Mouse (Mus musculus) inflammation-experienced regulatory T-cells, adult 6 months (primary cell): ENCODE measurements around the gene Gm37240. TPM values are rescaled to one million over a fixed set of nuclear protein-coding genes. Genes with fewer than 3 reads are reported as not detected.

Experiments
- ATAC-seq: one replicate; pipeline ENCODE4 v1.8.0; 2017
- polyA plus RNA-seq, 3 experiments: library from polyadenylated mRNA; unstranded; fragments of 100-300 nt; shearing (Covaris generic); gene quantifications; one replicate each; pipeline ENCODE4 v1.2.1; 2017

Gm37240 gene
- polyA plus RNA-seq, 3 experiments from 2014 or later = 0.74 to 4.1 (median 0.98) TPM

DNA sequence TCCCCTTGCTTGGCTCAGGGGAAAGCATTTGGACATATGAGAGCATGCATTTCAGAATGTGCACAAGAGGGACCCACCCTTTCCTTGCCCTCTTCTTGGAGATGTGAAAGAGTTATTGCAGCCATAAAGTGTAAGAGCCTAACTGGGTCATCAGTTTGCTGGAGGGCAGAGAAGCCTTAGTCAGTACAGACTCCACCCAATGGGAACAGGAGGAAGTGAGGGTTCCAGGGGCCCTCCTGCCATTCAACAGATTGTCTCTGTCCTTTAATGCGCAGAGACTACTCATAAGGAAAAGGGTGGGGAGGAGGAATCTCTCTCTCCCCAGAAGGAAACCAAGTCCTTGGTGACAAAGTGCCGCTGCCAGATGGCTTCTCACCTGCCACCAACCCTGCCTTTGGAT is 882.1 kb downstream of the Gm37240 start:
- ATAC-seq = no peak

DNA sequence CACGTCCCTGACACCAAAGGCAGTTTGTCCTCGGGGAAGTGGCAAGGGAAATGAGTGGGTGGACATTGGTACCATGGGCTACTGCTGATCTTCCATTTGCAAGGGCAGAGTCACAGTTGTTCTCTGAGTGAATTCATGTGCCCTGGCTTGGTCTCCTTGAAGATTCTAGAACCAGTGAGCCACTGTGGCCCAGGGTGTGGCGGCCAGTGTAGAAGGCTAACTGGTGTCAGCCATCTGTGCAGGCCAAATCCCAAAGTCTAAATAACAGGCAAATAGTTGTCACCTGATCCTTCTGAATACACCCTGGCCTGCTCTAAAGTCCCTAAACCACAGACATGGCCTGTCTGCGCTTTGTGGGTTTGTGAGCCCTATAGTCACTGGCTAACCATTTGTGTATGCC is 898.4 kb downstream of the Gm37240 start:
- ATAC-seq = no peak

DNA sequence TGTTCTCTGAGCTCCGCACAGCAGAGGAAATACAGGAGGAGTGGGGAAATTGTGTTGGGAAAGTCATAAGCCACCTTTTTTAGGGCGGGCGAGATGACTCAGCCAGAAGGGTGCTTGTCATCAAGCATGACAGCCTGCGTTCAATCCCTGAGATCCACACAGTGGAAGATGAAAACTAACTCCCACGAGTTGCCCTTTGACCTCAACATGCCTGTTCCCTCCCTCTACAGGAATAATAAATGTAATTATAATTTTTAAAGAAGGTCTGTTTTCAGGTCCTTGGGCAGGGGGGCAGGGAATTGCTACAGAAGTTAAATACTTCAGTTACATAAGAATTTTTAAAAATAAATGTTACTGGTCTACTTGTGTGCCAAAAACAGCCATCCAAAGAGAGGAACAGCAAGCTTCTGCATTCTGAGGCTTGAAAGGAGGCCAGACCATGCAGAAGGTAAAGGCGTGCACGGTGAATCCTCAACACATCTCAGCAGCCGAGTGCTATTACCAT is 902.1 kb downstream of the Gm37240 start:
- no peak for ATAC-seq

DNA sequence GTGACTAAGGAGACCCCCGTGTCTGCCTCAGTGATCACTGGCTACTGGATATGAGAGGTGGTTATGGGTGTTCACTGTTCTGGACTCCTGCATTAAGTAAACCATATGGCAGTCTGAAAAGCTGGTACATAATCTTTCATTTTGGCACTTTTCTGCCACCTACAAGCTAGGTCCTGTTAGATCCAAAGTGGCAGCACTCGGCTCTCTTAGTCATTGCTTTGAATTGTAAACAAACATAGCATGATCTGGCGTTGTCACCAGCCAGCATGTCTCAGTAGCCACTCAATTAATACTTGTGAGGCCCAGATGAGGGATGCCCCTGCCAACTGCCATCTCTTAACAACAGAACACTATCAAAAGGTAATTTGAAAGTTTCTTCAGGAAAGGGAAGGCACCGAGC is 904.6 kb downstream of the Gm37240 start:
- no peak for ATAC-seq

DNA sequence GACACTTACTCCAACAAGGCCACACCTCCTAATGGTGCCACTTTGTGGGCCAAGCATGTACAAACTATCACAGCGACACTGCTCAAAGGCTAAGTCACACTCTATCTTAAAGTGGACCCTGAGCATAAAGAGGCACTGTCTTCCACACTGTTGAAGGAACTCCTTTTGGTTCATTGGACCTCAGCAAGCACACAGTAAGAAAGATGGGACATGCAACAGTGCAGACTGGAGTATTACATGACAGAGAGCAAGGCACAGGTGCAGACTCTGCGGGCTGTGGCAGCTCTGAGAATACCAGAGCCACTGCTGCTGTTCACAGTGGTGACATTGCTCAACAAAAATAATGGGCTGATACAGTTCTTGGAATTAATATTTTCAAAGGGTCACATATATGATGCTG is 907.2 kb downstream of the Gm37240 start:
- no peak for ATAC-seq

DNA sequence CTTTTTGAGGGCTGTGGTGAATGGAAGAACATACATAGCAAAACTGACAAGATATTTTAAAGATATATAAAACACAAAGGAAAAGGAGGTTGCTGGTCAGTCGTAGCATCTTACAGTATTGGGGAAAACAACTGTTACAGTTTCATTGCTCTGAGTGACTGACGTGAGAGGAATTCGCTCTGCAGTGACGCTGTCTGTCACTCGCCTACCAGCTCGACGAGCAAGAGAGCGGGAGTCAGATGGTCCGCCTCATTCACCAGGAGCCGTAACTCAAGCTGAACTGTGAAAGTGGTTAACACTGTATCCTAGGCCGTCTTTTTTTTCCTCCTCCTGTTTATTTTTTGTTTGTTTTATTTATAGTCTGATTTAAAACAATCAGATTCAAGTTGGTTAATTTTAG is 908.6 kb downstream of the Gm37240 start:
- ATAC-seq = no peak

DNA sequence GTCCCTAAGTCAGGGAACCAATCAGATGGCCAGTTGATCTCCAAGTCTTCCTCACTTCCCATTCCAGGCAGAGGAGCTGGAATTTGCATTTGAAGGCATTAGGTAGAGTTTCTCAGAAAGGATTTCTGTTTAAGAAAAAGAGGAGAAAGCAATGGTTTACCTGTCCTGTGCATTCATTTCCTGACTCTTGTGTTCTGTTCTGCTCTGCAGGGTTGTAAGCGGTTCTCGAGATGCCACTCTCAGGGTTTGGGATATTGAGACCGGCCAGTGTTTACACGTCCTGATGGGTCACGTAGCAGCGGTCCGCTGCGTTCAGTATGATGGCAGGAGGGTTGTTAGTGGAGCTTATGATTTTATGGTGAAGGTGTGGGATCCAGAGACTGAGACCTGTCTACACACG is 913.1 kb downstream of the Gm37240 start:
- no peak for ATAC-seq

DNA sequence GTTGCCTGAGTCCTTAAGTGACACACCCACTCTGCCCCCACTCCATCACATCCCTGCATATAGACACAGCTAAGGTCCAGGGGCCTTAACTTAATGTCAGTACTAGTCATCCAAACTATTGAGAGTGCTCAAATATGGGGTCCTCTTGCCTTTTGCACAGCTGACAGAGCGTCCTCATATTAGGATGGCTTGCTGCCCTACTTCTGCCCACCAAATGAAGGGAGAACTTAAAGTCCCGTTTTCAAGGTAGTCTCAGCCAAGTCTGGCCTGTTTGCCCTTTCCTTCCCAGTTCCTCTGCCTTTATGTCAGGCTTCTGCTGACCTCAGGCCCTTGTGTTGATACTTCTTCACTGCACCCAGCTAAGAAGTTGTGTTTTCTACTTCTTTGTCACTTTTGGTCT is 914.4 kb downstream of the Gm37240 start:
- no peak for ATAC-seq

DNA sequence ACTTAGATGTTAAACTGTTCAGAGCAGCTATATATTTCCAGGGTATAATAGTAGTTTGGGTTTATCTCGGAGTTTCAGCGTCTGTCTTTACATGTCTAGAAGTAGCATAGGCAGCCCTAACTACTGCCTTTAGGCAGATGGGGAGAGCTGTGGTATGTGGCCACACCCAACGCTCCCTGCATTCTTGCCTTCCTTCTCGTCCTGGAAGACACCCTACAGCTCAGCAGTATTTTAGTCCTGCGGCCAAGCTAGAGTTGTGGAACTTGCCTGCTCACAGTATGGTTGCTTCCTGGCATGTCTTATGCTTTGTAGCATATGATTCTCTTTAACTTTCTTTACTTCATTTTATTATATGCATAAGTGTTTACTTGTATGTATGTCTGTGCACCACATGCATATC is 915.8 kb downstream of the Gm37240 start:
- no peak for ATAC-seq

DNA sequence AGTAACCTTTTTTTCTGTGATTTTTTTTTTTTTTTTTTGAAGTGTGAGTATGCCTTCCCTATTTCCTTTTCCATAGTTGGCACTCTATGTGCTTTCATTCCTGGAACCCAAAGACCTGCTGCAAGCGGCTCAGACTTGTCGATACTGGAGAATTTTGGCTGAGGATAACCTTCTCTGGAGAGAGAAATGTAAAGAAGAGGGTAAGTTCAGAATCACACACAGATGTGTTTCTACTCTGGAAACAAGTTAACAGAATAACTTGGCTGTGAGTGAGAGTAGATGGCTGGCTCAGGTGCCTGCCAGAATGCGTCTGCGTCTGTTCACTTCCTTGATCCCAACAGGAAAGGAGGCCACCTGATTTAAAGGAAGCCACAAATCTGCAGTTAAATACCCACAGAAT is 920.0 kb downstream of the Gm37240 start:
- ATAC-seq = no peak

DNA sequence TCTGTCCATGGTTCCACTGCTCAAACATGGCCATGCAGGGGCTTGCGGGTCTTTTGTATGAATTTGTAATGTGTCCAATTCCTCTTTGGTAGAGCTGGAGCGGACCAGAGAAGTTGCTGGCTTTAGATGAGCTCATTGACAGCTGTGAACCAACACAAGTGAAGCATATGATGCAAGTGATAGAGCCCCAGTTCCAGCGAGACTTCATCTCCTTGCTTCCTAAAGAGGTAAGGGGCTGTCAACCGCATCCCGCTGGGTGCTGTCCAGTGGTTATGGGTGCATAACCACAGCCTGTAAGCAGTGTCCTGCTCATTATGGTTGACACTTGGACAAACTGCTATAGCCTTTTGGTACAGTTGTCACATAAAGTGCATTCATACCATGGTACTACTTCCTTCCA is 922.2 kb downstream of the Gm37240 start:
- no peak for ATAC-seq

DNA sequence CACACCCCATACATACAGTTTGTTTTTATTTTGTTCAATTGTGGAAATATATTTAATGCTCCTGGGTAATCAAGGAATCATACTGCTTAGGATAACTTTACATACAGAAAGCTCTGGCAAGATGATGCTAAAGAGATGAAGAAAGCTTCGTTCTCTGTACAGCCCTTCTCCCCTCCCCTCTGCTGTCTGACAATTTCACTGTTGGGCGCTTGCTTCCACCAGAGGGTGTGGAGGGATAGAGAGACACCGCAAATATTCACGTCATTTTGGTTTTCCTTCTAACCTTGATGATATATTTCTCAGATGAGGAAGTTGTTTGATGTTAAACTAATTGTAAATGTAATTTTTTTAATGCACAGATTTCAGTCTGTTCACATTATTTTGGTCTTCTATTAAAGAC is 931.5 kb downstream of the Gm37240 start:
- no peak for ATAC-seq

DNA sequence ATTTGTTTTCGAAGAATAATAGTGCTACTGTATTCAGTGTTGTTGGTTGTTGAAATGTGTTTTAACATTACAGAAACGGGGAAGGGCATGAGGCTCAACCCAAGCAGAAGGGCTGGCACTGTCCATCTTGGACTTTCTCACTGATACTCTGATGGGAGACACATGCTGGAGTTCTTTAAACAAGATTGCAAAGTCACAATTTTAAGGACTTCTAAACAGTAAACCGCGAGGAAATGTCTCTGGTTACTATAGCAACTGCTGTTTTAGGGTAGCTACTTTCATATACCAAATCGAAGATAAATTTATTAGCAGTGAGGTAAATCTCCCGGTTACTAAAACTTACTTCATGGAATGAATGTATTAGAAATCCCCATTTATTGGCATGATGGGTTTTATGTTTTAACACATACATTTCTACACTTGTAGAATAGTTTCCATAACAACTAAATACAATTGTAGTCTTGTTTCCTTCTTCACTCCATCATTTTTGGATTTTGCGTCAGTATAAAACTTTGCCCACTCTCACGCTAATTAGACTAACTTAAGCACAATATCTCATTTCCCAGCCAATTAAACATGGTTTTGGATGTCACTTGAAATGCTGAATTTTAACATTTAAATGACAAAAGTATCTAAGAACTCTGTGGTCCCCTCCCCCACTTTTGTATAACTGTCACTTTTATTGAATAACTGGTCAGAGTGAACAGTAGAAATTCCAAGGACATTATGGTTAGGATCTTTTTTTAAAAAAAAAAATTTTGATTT is 932.1 kb downstream of the Gm37240 start:
- ATAC-seq = no peak

DNA sequence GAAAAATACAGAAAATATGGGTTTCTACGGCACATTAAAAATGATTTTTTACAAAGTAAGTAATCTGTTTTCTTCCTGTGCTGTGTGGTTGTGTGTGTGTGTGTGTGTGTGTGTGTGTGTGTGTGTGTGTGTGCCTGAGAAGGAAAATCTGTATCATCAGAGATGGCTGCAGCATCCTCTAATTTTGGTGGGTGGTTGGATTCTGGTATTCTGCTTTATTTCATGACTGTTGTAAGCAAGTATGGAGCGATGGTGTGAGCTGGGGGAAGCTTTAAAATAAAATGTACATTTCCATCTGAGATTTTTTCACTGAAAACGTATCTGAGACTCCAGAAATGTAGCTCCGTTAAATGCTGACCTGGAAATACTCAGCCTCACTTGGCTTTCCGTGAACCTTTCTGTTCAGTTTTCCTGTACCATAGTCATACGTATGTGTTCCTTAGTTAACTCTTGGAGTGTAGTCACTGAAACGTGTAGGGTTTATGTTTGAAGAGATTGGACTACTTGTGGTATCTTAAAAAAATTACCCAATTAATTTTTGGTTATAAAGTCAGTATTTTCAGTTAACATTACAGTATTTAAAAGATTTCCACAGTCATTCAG is 934.6 kb downstream of the Gm37240 start:
- no peak for ATAC-seq

DNA sequence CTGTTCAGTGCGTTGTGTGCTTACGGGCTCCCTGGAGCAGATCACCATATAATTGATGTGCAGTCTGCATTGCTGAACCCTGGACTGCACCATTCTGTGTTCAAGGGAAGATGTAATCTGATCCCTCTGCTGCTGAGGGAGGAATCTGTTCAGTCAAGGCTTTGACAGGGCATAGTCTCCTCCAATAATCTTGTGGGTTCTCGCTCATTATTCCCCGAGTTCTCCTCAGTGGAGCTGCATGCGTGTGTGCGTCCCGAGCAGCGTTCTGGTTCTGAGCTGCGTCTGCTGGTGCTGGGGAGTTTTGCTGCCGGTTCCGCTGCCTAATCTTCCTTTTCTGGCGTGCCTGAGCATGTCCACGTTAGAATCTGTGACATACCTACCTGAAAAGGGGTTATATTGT is 935.2 kb downstream of the Gm37240 start:
- ATAC-seq = no peak

DNA sequence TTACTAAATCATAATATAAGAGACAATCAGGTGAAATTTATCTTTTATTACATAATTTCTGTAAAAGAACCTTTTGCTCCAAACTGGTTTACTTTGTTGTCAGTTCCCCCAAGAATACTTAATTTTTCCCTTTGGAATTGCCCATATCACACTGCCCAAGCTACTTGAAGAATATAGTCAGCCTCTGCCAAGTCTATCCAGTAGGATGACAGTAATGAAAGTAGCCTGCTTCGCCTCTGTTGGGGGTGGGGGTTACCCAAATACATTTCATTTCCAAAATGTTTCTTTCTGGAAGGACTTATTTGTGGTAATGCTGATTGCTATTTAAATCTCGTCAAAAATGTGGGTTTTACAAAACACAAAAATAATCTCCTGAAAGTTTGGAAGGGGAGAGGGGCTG is 935.6 kb downstream of the Gm37240 start:
- no peak for ATAC-seq

DNA sequence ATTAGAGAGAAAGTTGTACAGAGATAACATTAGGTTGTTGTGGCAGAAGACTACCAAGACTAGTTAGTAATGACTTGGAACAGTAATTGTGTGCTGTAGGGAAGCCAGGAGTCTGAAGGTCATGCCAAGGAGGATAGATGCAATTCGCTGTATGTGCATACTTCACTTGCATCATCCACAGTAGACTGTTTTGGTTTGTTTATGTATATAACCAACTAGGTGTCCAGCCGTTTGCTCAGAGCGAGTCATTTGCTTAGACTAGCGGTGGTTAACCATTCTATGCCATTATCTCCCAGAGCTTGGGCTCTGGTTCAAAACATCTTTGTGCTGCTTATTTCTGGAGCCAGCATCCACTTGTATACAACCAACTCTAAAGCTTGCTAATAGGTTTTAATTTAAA is 937.9 kb downstream of the Gm37240 start:
- no peak for ATAC-seq

DNA sequence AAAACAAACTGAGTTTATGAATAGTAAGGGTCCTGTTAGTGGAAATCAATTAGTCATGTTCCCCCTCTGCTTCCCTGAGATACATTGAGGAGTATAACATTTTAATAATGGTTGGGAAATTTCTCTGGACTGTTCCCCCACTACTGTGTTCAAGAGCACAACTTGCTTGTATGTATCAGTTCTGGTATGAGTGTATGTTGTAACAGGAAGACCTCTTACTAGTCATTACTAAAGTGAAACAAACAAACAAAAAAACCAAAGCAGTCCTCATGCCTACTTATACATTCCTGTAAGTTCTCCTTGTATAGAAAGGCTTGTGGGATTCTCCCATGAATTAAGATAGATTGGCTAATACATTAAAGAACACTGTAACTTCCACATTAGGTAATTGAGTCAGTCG is 940.9 kb downstream of the Gm37240 start:
- no peak for ATAC-seq

DNA sequence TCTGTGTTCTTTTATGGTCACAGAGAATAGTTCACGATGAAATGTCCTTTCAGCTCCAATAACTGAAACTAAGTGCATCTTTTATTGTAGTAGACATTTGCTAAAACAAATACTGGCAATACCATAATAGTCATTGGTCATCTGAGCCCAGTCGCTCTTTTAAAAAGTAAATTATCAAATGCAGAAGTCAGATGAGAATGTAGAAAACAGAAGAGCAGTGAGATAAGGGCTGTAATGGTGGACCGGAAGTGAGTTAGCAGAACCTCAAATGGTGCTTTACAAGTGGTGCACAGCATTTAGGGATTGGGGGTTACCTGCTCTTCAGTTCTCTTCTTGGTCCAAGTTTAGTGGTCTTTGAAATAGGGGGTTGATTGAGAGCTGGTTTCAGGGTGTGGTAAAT is 942.4 kb downstream of the Gm37240 start:
- ATAC-seq = no peak

DNA sequence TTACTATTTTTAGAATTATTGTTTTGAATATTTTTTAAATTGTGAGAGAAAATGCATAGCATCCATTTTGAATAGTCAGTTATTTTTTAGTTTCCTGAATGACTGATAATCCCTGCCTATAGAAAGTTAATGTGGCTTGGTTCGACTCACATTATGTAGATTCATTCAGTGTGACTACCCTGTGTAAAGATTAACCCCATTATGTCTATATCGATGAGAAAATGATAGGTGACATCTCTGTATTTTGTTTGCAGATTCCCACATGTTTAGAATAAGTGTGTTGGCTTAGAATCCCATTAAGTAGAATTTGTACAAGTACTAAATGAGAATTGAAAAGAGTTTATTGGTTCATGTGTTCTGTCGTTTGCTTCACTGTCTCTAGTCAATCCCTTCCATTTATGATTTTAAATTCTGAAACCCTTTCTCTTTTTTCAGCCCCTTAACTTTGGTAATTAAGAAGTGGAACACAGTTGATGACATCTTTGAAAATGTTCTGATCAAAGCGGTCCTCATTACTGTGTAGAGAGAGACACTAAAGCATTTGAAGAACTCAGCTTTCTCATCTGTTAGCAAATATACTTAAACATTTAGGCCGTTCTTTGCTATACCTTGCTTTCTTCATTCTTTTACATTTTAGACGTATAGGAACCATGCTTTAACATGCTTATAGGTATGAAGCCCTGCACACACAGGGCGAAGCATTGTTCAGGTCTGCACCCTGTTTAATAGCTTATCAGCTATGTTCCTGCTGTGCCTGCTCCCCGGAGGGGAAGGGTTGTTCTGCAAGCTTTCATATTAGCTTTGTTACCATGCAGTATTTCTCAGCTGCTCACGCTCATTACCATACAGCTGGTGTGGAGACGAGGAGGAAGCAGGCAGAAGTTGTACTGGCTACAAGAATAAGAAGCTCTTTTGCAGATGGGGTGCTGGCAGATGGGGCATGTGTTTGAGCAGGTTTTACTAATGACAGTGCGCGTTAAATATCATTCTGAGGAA is 949.7 kb downstream of the Gm37240 start:
- ATAC-seq = no peak

DNA sequence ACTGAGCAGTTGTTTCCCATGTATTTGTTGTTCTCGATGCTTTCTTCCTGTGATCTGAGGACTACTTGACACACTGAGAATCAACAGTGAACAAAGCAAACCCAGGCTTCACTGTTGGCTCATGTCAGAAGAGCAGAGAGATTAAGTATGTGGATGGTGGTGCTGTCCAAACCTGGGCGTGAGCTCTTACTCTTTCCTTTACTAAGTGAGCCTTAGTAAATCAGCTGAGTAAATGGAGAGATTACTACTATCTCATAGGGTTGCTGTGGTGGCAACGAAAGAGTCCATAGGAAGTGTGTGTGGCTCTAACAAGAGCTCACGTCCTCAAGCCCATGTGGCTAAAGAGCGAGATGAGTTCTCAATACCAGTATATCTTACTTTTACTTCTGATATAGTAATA is 950.4 kb downstream of the Gm37240 start:
- ATAC-seq = no peak

DNA sequence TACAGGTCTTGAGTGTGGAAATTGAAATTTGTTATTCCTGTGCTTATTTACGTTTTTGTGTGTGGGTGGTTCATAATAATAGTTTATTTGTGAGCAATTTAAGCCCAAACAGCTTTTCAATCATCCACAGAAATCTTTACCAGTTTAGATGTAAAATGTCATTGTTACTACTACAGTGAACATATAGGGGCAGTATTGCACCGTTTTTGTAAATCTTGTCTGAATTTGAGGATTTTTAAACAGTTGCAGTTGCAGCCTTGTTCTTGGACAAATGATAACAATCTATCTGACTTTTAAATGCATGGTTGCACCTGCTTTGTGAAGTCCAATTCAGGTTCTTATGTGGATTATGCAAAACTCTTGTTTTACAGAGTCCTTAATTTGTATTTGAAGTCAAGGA is 951.1 kb downstream of the Gm37240 start:
- ATAC-seq = no peak

DNA sequence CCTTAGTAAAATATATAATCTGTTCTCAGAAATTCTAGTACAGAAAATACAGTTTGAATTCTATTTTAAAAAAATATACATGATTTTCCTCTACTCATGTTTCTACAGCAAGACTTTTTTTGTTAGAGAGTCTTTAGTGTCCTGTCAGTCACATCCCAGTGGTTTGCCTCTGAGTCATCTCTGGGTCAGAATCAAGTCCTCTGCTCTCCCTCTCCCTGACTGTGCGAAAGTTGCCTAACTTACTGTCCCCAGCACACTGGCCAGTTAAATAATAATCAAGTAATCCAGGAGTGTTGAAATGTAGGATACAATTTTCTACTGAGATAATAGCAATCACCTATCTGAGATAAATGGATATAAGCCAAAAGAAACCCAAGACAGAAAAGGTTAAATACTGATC is 951.6 kb downstream of the Gm37240 start:
- ATAC-seq = no peak
